Mouse (Mus musculus): Measurements from ENCODE around the gene Dclre1b.

Gene Dclre1b

DNA sequence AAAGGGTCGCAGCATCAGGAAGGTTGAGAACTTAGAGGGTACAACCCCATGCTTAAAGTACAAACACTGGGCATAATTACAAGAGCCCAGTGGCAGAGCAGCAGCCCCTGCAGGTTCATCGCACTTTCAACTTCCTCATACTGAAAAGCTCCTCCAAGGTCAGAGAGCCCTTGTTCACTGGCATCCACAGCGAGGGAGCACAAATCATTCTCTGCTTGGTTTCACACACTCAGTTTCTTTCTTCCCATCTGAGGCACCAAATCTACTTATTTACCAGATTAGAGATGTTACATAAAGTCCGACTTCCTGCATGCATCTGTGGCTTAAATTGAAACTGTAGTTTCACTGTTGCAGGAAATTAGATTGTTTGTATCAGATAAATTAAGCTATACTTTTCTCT lies 36.4 kb downstream of the Dclre1b start:
- DNase-seq (ENCODE audit: low spot score): no peak

DNA sequence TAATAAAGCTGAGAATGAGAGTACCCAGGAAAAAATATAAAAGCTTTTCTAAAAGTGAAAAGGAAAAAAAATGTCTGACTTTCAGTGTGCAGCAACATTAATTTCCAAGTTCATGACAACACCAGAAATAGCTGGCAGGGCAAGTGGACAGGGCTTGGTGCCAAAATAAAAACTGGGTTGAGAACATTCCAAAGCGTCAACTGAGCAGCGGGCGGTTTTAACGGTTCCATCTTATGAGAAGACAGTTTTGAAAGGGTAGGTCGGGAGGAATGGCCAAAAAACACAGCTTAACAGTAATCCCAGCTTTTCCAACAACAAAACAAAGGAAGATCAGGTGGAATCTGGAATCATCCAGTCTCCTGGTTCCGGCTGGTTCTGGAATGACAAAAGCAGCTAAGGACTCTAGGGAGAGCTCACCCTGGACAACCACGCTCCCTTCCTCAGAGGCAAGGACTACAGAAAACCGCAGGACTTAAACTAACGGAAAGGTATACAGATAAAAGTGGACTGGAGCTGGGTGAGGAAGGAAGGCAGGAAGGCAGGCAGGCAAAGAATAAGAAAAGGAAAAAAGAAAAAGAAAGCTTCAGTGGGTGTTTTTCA lies 37.6 kb downstream of the Dclre1b start:
- DNase-seq (ENCODE audit: low spot score): no peak

DNA sequence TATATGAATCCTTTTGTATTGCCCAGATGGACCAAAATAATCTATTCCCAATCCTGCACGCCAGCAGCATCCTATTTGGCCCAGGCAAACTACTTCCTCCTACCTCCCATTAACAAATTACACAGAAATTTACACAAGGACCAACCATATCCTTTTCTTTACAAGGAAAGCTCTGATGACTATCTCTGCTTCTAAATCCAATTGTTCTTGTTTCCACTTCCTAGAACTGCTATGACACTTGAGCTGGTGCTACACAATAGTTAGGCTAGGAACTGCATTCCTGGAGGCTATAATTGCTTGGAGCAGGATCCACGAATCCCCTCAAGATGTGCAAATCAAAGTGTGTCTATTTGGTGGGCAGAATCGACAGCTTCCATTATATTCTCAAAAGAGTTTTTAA lies 42.5 kb downstream of the Dclre1b start:
- no peak for DNase-seq (ENCODE audit: low spot score)

DNA sequence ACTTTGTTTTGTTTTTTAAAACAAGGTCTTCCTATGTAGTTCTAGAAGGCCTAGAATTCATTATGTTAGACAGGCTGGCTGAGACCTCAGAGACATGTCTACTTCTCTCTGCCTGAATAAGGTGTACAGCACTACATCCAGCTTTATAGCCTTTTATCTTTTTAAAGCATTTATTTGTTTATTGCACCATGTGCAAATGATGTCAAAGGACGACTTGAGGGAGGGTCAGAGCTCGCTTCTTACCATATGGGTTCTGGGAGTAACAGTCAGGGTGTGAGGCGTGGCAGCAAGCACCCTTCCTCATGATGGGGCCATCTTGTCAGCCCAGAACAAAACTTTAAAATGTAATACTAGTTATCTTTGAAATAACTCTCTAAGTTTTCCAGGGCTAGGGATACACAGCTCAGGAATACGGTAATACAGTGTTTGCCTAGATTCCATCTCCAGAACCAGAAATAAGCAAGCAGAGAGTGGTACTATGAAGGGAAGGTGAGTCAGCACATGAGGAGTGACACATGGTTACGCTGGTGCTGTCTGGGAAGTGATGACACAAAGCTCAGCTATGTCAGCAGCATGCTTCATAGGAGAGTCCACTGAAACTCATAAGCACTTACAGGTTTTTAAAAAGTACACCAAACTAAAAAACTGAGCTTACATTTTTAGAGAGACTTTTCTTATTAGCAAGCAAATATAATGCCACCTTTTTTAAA lies 49.8 kb downstream of the Dclre1b start:
- DNase-seq (ENCODE audit: low spot score): no peak

DNA sequence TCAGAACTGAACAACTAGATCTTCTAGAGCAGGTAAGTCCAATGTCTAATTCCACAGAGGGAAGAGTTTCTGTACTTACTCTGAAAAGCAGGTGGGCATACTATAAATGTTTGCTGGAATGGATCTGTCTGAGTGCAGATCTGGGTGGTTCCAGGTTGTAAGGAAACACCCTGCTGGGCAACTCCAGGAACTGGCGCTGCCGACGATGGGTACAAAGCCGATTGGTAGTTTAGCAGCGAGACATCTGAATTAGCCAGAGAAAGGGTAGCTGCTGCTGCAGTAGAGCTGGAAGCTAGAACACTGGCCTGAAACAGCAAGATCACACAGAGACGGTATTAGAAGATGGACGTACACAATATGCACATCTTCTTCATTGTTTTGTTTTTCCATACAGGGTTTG lies 50.8 kb downstream of the Dclre1b start:
- DNase-seq (ENCODE audit: low spot score): no peak

DNA sequence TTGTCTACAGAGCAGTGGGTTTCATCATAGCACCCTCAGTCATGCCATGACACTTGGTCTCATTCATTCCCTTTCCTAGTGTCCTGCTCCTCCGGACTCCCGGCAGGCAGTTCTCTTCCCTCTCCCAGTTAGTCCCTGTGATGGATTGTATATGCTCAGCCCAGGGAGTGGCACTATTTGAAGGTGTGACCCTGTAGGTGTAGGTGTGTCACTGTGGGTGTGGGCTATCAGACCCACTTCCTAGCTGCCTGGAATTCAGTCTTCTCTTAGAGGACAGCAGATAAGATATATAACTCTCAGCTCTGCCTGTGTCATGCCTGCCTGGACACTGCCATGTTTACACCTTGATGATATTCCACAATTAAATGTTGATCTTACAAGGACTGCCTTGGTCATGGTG lies 52.3 kb downstream of the Dclre1b start:
- DNase-seq (ENCODE audit: low spot score): no peak

DNA sequence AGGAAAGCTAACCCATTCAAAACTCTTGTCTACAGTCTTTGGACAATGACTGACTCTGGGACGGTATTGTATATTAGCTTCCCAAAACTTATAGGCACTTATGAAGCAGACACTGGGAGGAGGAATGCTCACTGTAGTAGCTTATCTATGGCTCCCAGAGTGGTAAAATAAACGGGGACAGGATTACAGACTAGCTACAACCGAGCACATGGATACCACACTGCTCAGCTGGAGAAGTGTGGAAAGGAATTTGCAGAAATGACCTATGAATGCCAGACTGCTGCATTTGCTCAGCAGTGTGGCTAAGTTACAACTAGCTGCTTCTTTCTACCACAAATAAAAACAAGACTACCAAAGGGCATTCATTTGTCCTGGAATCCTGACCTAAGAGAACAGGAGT lies 53.9 kb downstream of the Dclre1b start:
- DNase-seq (ENCODE audit: low spot score): no peak

DNA sequence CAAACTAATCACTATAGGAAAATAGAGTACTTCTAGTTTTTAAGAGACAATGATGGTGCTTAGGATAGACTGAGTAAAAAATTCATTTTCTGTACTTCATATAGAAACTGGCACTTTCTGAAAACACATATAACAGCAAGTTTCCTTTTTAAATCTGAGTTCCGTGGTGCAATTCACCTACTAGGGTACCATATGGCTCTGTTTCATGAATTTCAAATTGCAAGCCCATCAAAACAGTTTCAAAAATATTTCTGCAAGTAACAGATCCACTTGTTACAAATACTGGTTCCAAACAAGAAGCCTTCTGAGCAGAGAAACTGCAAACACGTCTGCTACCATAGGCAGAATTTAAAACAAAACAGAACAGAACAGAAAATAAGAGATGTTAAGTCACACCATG lies 57.7 kb downstream of the Dclre1b start:
- no peak for DNase-seq (ENCODE audit: low spot score)

Measured in retina, embryonic 14.5 days (tissue).